Mouse (Mus musculus) megakaryocyte, embryonic 14.5 days (primary cell): ENCODE measurements around the gene Add3. TPM values are rescaled to one million over a fixed set of nuclear protein-coding genes. Genes with fewer than 3 reads are reported as not detected.

Source experiments
- H3K27me3 ChIP-seq: replicated peaks from 2 replicates; pipeline ENCODE3; 2012; ENCODE audit warnings: inconsistent platforms
- H3K36me3 ChIP-seq: replicated peaks from 2 replicates; pipeline ENCODE3; 2012; ENCODE audit warnings: low read length, inconsistent platforms, mixed read lengths
- H3K4me1 ChIP-seq: 2 replicates; pipeline ENCODE4 v1.6.1; 2012; ENCODE audit warnings: inconsistent platforms
- H3K4me3 ChIP-seq: replicated peaks from 2 replicates; pipeline ENCODE3; 2012; ENCODE audit warnings: moderate library complexity, mild to moderate bottlenecking, inconsistent platforms
- H3K9me3 ChIP-seq: 2 replicates; pipeline ENCODE4 v1.6.1; 2012; ENCODE audit warnings: inconsistent platforms
- FLI1 ChIP-seq: IDR thresholded peaks from 2 replicates; pipeline ENCODE4 v1.6.1; 2012; ENCODE audit warnings: low read length, inconsistent platforms, mixed read lengths
- GATA1 ChIP-seq: IDR thresholded peaks from 3 replicates; pipeline ENCODE4 v1.6.1; 2012; ENCODE audit warnings: mixed read lengths, low read length, inconsistent platforms, borderline replicate concordance
- polyA plus RNA-seq: library from polyadenylated mRNA; stranded (reverse); fragments of >175 nt; gene quantifications from 2 replicates; pipeline ENCODE4 v1.2.3, GENCODE M21; 2012; ENCODE audit warnings: low replicate concordance; ENCODE audit not compliant: insufficient read depth

Gene Add3
- polyA plus RNA-seq, 1 experiment = 6.1 TPM

DNA sequence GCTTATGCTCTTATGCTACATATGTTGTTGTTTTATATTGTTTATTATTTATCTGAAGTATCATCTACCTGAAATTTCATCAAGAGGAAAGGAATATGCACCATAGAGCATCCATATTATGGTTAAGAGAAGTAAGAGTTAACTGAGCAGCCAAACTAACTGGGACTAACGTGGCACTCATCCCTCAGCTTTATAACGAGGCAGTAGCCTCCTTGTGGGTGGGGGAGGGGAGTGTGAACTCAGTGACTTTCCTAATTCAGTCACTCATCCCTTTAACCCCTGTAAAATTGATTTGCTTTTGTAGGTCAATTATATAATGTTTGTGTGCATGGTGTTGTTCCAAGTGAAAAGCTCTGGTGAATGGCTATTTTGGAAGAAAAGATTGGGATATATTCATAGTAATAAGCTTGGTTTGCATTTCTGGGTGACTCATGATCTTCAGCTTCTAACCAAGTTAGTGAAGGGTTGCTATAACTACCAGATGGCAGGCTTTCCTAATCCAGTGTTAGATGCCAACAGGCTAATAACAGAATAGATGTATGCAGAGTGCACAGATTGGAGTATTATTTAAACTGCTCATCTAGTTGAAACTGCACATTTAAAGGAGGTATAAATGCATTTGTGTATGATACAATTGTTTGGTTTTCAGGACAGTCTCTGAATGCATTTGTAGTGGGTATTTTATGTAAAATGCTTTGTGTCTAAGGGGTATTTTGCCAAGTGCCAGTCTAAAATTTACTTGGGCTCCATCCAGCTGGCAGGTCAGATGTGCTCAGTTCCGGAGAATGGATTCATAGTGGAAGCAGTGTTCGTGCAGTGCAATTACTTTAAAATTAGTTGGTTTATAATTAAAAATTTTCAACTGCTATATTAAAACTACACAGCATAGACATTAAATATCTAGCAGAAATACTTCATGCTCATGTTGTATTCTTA is 25.3 kb downstream of the Add3 start:
- Histone ChIP-seq H3K27me3 (no peaks in the 10 kb centered on the region), H3K9me3 (no peaks in the 10 kb centered on the region), H3K36me3 (no peaks in the 10 kb centered on the region), H3K4me3 (no peak overlapping the region), H3K4me1 (peaks cover 56% of the 10 kb centered on the region)
- TF ChIP-seq FLI1 = no peak
- no peak for TF ChIP-seq GATA1

DNA sequence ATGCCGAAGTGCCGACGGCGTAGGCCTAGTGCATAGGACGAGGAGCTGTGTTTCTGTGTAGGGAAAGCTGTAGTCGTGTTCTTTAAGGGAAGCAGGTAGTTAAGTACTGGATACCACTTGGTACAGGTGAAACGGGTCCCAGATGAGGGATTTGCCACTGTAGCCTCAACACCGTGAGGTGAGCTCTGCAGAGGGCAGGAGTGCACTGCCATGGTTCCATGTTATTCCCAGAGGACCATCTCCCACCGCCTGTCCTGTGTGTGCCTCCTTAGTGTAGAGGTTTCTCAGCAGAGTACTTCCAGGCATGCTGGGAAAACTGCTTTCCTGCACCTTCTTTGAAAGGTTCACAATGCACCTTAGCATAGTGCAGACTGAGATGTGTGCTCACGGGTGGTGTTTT is 26.1 kb downstream of the Add3 start:
- TF ChIP-seq GATA1 (no peak), FLI1 (no peak)
- no peaks in the 10 kb centered on the region for H3K9me3 ChIP-seq
- peaks cover 64% of the 10 kb centered on the region for H3K4me1 ChIP-seq
- H3K4me3 ChIP-seq = no peak overlapping the region
- peaks cover 2% of the 10 kb centered on the region for H3K36me3 ChIP-seq
- no peaks in the 10 kb centered on the region for H3K27me3 ChIP-seq

DNA sequence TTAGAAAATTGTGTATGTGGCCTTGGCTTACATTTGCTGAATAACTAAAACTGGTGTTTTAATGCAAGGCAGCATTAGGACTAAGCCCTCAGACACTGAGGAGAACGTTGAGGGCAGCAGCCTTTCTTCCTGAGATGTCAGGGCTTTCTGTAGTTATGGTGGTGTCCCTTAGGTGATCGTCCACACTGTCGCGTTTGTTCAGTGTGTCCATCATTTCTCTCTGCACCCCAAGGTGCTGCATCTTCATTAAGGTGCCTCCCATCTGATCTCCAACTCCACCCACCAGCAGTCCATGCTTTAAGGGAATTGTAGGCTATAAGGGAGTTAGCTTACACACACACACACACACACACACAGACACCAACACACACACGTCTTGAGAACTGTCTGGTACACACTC is 28.3 kb downstream of the Add3 start:
- no peak for TF ChIP-seq FLI1
- no peak for TF ChIP-seq GATA1
- peak overlapping the region; percentile 46 for H3K4me3 ChIP-seq
- peaks cover 3% of the 10 kb centered on the region for H3K36me3 ChIP-seq
- H3K27me3 ChIP-seq = no peaks in the 10 kb centered on the region
- no peaks in the 10 kb centered on the region for H3K9me3 ChIP-seq
- peaks cover 60% of the 10 kb centered on the region for H3K4me1 ChIP-seq

DNA sequence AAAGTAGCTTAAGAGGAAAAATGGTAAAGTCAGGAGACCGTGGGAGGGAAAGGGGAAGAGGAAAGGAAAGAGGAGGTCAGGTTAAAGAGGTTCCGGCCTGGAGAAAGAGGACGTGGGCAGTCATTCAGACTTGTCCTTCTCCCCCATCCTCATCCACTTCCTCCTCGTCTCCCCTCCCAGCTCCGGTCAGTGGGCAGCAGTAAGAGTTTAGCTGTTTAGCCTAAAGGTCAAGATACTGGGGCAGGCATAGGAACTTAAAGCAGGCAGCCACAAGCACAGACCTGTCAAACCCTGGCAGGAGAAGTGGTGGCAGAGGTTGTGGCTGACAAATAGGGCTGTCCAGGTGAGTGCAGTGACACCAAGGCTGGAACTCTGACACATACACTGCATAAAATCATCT is 30.4 kb downstream of the Add3 start:
- peaks cover 48% of the 10 kb centered on the region for H3K4me1 ChIP-seq
- H3K36me3 ChIP-seq = peaks cover 3% of the 10 kb centered on the region
- H3K27me3 ChIP-seq = no peaks in the 10 kb centered on the region
- no peaks in the 10 kb centered on the region for H3K9me3 ChIP-seq
- TF ChIP-seq FLI1 = no peak
- no peak for TF ChIP-seq GATA1
- H3K4me3 ChIP-seq = no peak overlapping the region

DNA sequence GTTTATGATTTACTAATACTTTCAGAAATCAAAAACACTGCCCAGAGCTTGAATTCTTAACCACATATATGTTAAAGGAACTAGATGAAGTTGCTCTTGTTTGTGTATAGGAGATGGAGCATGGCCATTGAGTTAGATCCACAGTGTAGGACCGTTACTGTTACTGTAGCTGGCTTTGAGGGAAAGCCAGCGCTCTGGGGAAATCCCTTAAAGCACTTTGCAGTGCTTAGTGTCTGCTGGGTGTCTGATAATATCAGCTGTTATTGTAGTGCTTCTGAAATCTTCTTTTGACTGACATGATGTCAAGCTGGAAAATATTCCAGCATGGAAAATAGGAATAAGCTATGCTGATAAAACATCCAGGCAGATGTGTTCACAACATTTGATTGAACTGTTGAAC is 33.8 kb downstream of the Add3 start:
- Histone ChIP-seq H3K9me3 (no peaks in the 10 kb centered on the region), H3K36me3 (peaks cover 10% of the 10 kb centered on the region), H3K27me3 (no peaks in the 10 kb centered on the region), H3K4me3 (no peak overlapping the region), H3K4me1 (peaks cover 29% of the 10 kb centered on the region)
- TF ChIP-seq FLI1 (no peak), GATA1 (no peak)

DNA sequence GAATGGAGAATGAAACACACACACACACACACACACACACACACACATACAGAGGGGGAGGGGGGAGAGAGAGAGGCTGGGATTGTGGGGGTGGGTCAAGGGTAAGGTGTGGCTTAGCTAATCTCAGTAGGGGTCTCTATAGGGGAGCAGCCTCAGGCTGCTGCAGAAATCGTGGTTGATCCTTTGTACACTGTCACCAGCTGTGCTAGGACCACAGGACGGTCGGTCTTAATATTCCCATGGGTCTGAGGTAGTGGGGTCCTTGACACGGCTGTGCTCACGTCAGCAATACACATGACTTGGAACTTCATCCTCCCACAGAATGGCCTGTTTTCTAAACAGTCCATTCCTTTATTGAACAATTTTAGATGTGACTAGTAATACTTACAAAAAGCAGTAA is 35.3 kb downstream of the Add3 start:
- TF ChIP-seq GATA1 (no peak), FLI1 (no peak)
- Histone ChIP-seq H3K9me3 (no peaks in the 10 kb centered on the region), H3K27me3 (no peaks in the 10 kb centered on the region), H3K4me3 (no peak overlapping the region), H3K4me1 (peaks cover 30% of the 10 kb centered on the region), H3K36me3 (peaks cover 12% of the 10 kb centered on the region)

DNA sequence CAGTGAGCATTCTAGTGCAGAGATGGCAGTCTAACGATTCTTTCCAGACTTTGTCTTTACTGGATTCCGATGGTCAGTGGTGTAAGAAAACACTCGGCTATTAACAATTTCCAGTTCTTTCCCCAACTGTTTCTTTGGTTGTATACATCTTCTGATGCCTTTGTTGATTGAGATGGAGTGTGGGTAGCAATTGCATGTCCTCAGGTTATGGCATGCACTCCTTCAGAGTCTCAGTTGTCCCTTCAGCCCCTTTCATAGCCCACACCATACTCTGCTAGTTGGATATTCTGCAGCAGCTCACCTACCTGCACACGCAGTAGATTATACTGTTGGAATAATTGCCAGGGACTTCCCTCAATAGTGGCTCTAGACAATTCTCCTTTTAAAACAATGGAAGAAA is 36.3 kb downstream of the Add3 start:
- Histone ChIP-seq H3K9me3 (no peaks in the 10 kb centered on the region), H3K27me3 (no peaks in the 10 kb centered on the region), H3K36me3 (peaks cover 13% of the 10 kb centered on the region), H3K4me1 (peaks cover 30% of the 10 kb centered on the region), H3K4me3 (no peak overlapping the region)
- TF ChIP-seq GATA1 (no peak), FLI1 (no peak)

DNA sequence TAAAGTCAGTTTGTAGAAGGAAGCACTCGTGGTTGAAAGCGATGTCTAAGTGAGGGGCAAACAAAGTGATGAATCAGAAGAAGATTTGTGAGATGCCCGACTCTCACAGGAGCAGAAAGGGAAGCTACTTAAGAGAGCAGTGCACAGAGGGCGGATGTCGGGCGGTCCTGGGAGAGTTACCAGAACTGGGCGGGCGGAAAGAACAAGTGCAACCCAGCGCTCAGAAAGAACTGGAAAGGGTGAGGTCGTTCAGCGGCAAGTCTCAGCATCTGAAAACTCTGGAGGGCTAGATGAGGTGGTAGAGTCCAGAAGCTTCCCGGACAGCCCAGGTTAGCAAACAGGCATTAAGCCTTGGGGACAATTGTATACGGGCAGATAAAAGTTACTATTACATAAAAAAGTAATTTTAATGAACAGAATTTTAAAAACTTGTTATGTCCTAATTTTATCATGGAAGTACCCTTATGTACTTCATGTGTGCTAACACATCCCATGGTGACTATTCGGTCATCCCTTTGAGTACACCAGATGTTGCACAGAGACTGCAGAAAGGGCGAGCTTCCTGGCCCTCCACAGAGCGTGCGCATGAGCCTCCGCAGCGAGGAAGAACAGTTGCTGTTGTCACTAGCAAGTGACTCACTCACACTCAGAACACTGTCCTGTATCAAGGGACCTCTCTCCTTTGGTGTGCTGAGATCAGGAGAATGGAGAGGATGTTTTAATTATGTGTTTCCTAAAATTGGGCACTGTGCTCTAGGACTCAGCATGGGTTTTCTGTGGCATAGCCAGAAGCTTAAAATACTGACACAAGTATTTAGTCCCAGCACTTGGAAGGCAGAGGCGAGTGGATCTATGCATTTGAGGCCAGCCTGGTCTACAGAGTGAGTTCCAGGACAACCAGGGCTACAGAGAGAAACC is 38.6 kb downstream of the Add3 start:
- Histone ChIP-seq H3K4me3 (no peak overlapping the region), H3K27me3 (no peaks in the 10 kb centered on the region), H3K36me3 (peaks cover 16% of the 10 kb centered on the region), H3K9me3 (no peaks in the 10 kb centered on the region), H3K4me1 (peaks cover 47% of the 10 kb centered on the region)
- no peak for TF ChIP-seq GATA1
- no peak for TF ChIP-seq FLI1

DNA sequence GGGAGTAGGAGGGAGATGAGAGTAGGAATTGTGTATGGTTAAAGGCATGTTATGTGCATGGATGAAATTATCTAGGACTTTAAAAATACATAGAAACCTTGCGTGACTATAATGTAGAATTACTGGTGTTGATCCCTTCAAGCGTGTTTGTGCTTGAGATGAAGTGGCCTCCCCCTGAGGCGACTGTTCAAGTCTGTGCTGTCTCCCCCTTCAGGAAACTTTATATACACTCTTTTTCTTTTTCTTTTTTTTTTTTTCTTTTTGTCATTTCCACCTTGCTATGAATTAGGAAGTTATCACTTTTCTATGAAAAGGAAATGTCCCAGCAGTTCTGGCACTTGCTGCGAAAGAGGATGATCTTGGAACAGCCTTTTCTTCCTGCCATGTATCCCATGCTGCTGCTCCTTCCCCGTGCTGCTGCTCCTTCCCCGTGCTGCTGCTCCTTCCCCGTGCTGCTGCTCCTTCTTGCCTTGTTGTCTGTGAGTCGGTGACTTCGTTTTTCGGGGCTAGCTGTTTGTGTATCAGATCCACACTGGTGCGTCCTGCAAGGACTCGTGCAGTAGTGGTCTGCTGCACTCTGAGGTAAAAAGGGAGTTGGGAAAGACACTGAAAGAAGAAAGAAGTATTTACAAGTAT is 40.0 kb downstream of the Add3 start:
- no peak overlapping the region for H3K4me3 ChIP-seq
- H3K4me1 ChIP-seq = peaks cover 61% of the 10 kb centered on the region
- peaks cover 16% of the 10 kb centered on the region for H3K36me3 ChIP-seq
- TF ChIP-seq FLI1 (no peak), GATA1 (no peak)
- H3K9me3 ChIP-seq = no peaks in the 10 kb centered on the region
- no peaks in the 10 kb centered on the region for H3K27me3 ChIP-seq
